8 mouse cellular contexts compared by ENCODE assay signal in the genomic region with DNA sequence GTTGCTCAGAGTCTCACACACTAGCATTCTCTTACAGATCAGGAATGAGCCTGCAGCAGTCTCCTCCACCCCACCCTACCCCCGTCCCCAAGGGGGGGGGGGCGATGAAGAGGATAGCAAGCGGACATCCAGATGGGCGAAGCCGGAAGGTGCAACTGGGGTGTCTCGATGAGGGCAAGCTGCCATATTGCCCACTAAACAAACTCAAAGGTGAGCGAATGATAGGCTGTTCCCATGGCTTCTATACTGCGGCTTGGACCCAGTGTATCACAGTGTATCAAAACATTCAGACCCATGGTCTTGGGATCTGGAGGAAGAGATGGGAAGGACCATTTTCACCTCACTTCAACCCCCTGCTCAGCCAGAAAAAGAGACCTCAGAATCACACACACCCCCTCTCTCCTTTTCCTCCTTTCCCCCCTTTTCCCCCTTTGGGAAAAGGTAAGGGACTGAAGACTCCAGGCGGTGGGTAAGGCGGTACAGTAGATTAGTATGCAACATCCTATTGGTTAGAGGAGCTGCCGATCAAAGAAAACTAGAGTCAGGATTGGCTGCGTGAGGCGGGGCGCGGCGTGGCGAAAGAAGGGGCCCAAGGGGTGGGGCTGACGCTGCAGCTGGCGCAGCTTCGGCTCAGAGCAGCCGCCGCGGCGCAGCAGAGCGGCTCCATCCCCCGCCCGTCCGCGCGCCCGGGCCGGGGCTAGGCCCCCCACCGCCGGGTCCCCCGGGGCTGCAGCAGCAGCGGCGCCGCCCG. TPM values are rescaled to one million over a fixed set of nuclear protein-coding genes. Genes with fewer than 3 reads are reported as not detected.
DNase-seq lines count a peak whose midpoint lies in the region; TF ChIP-seq lines count a peak whose summit lies in the region.

A gene (plus strand): TSS at position 629 of the 751 bp plus-strand sequence.

- H3K27me3 ChIP-seq in hindbrain, embryonic 10.5 days (ENCODE audit: insufficient read depth, poor library complexity, severe bottlenecking): peaks cover 95% of the 10 kb centered on the region

- no peak for TF ChIP-seq CTCF in lung, adult 2 months (IDR thresholded peaks at IDR 0.05; ENCODE audit: insufficient read depth, low read length)
- TF ChIP-seq CTCF in olfactory bulb, adult 2 months (IDR thresholded peaks at IDR 0.05; ENCODE audit: insufficient read depth, low read depth, low read length): no peak

- peak; percentile 98 for DNase-seq in ES-CJ7 (ENCODE audit: low read depth, low spot score)
- DNase-seq in cerebellum, adult 8-10 months: peak; percentile 98
- DNase-seq in frontal cortex, adult 2 months (ENCODE audit: extremely low spot score in 1 of 2, low spot score in 1 of 2): peak; percentile 93 to 100
- peak; percentile 90 for DNase-seq in hindbrain, embryonic 10.5 days (ENCODE audit: low spot score)
- DNase-seq in layer of hippocampus, adult 8-10 months (ENCODE audit: low spot score in 2 of 2): peak; percentile 93 to 94
- DNase-seq in lung, adult 2 months: peak; percentile 58
- DNase-seq in testis, postnatal 14 days (ENCODE audit: low spot score): peak; percentile 88

- peak within 1 kb of the TSS; percentile 82 for H3K4me3 ChIP-seq in hindbrain, embryonic 10.5 days
- peak within 1 kb of the TSS; percentile 19 for H3K4me3 ChIP-seq in lung, adult 2 months (replicated peaks; ENCODE audit: extremely low read depth, low read depth, low read length)
- H3K4me3 ChIP-seq in olfactory bulb, adult 2 months (ENCODE audit: insufficient read depth, low read depth, low read length): peak within 1 kb of the TSS; percentile 81

- 1% methylated on average over 39 of the region's 39 CpGs for WGBS in hindbrain, embryonic 10.5 days
- 4% methylated on average over 39 of the region's 39 CpGs for WGBS in lung, adult 2 months
- WGBS in olfactory bulb, adult 2 months: 3% methylated on average over 39 of the region's 39 CpGs

- no peak for TF ChIP-seq POLR2A in lung, adult 2 months (IDR thresholded peaks at IDR 0.05; ENCODE audit: borderline replicate concordance, extremely low read depth, low read depth, low read length)
- peak; percentile 97 for TF ChIP-seq POLR2A in olfactory bulb, adult 2 months (IDR thresholded peaks at IDR 0.05; ENCODE audit: insufficient read depth, low read depth, low read length)

- peak within 1 kb of the TSS; percentile 94 for H3K27ac ChIP-seq in hindbrain, embryonic 10.5 days
- peak within 1 kb of the TSS; percentile 70 for H3K27ac ChIP-seq in olfactory bulb, adult 2 months (ENCODE audit: insufficient read depth, low read depth, low read length)

- no peaks in the 10 kb centered on the region for H3K9me3 ChIP-seq in hindbrain, embryonic 10.5 days

- H3K4me1 ChIP-seq in hindbrain, embryonic 10.5 days (replicated peaks): peaks cover 94% of the 10 kb centered on the region
- no peaks in the 10 kb centered on the region for H3K4me1 ChIP-seq in lung, adult 2 months (ENCODE audit: control insufficient read depth, insufficient read depth, low read length)
- H3K4me1 ChIP-seq in olfactory bulb, adult 2 months (ENCODE audit: control insufficient read depth, insufficient read depth, low read length): peaks cover 35% of the 10 kb centered on the region

- no peaks in the 10 kb centered on the region for H3K36me3 ChIP-seq in hindbrain, embryonic 10.5 days

RNA-seq across cellular contexts. Expression of the gene that starts here (rescaled TPM):
- 224 and 291 TPM in 2 replicates for polyA plus RNA-seq in frontal cortex, adult 2 months (2012; rRNA removed)
- polyA plus RNA-seq in hindbrain, embryonic 10.5 days (2016; fragmentation: Nextera tagmentation; extraction: Ambion mirVana): 0.96 and 2.6 TPM in 2 replicates
- 100 to 1,000 TPM; 159 to 177 (median 168) TPM for total RNA-seq in layer of hippocampus, adult 8-10 months (2022)
- 0.08 and 0.09 TPM in 2 replicates for polyA plus RNA-seq in lung, adult 2 months (2012; rRNA removed)
- polyA plus RNA-seq in olfactory bulb, adult 2 months (2012; ENCODE audit: insufficient read depth, insufficient read length, low replicate concordance, missing spikeins): not detected in 2 replicates

Comparison
In these comparisons a context has a peak if more than half of its experiments do, and no peak if none do; other contexts are left out.
1. Peak in every context shown above with its lines: DNase-seq, H3K4me3 ChIP-seq and H3K27ac ChIP-seq.
2. Peak in DNase-seq and H3K4me3 ChIP-seq in lung, adult 2 months; RNA of the gene not detected or under 1 TPM.
3. H3K4me3 ChIP-seq: peak in every context shown above with its lines; median percentile 82 in hindbrain, embryonic 10.5 days; 81 in olfactory bulb, adult 2 months; 19 in lung, adult 2 months.